Mouse (Mus musculus) liver, embryonic 11.5 days (tissue): ENCODE measurements around the gene Polr3h. TPM values are rescaled to one million over a fixed set of nuclear protein-coding genes. Genes with fewer than 3 reads are reported as not detected.
A peak's percentile ranks its signal among the peaks of the same experiment; 100 is the strongest.
"Not testable (repeated sequence)": the region's sequence is repeated elsewhere in the genome, so short reads cannot be mapped to it uniquely, and the experiment has no call there.

Source experiments
- ATAC-seq: fragments of 200-750 bp; cut with Nextera tagmentation; replicated peaks from 2 replicates; pipeline ENCODE4 v1.8.0; 2017; ENCODE audit warnings: moderate number of reproducible peaks, mild to moderate bottlenecking, moderate TSS enrichment, moderate library complexity; ENCODE audit not compliant: low FRiP score
- DNase-seq: peaks from one replicate; pipeline ENCODE4 v3.0.0-alpha.2; 2017; ENCODE audit warnings: low spot score
- H3K27ac ChIP-seq: fragments of 300-500 bp; sonication (generic); 2 replicates; pipeline ENCODE4 v1.5.1; 2014; ENCODE audit warnings: mild to moderate bottlenecking, low read depth, low read length, control low read depth
- H3K27me3 ChIP-seq: fragments of 300-500 bp; sonication (generic); replicated peaks from 2 replicates; pipeline ENCODE4 v1.6.1; 2014; ENCODE audit warnings: low read length, mixed read lengths; ENCODE audit not compliant: control insufficient read depth, insufficient read depth
- H3K36me3 ChIP-seq: fragments of 300-500 bp; sonication (generic); 2 replicates; pipeline ENCODE4 v1.6.1; 2014; ENCODE audit warnings: mild to moderate bottlenecking, low read length, moderate library complexity, mixed read lengths; ENCODE audit not compliant: control insufficient read depth, insufficient read depth
- H3K4me1 ChIP-seq: fragments of 300-500 bp; sonication (generic); replicated peaks from 2 replicates; pipeline ENCODE4 v1.6.1; 2014; ENCODE audit warnings: low read length, mixed read lengths; ENCODE audit not compliant: control insufficient read depth, insufficient read depth
- H3K4me2 ChIP-seq: fragments of 300-500 bp; sonication (generic); 2 replicates; pipeline ENCODE4 v1.6.1; 2014; ENCODE audit warnings: mild to moderate bottlenecking, control low read depth, moderate library complexity
- H3K4me3 ChIP-seq: fragments of 300-500 bp; sonication (generic); 2 replicates; pipeline ENCODE4 v1.5.1; 2014; ENCODE audit warnings: low read depth, low read length, control low read depth
- H3K9ac ChIP-seq: fragments of 300-500 bp; sonication (generic); 2 replicates; pipeline ENCODE4 v1.6.1; 2014; ENCODE audit warnings: low read depth, low read length, control low read depth
- H3K9me3 ChIP-seq: fragments of 300-500 bp; sonication (generic); 2 replicates; pipeline ENCODE4 v1.6.1; 2016; ENCODE audit warnings: low read length, inconsistent platforms, mixed read lengths; ENCODE audit not compliant: control insufficient read depth
- WGBS: fragments of 180-500 bp; shearing (Covaris S2); extraction: QIAGEN DNeasy Blood & Tissue Kit; methylation state at CpG from one replicate; pipeline ENCODE4 v1.1.7; 2014; 5-methylcytosine and 5-hydroxymethylcytosine counted together
- polyA plus RNA-seq: library from polyadenylated mRNA; unstranded; fragments of >200 nt; fragmentation: Nextera tagmentation; extraction: Ambion mirVana; gene quantifications from 2 replicates; pipeline ENCODE4 v1.2.1, GENCODE M21; 2014

Gene Polr3h
- polyA plus RNA-seq, 1 experiment from 2014 or later: 131 TPM

GRCm38 (mm10) chr15:81917621-81918463, 8.2 kb downstream of the Polr3h start:
- Histone ChIP-seq H3K9me3 (no peaks in the 10 kb centered on the region), H3K36me3 (peaks cover 42% of the 10 kb centered on the region), H3K4me2 (no peak overlapping the region), H3K27me3 (no peaks in the 10 kb centered on the region), H3K4me1 (peaks cover 12% of the 10 kb centered on the region), H3K9ac (no peak overlapping the region), H3K4me3 (no peak overlapping the region), H3K27ac (no peak overlapping the region)
- WGBS: 58% methylated on average over 6 of the region's 6 CpGs
- DNase-seq: no peak
- peak; percentile 67; the same call in 1 of the 2 replicates for ATAC-seq

DNA sequence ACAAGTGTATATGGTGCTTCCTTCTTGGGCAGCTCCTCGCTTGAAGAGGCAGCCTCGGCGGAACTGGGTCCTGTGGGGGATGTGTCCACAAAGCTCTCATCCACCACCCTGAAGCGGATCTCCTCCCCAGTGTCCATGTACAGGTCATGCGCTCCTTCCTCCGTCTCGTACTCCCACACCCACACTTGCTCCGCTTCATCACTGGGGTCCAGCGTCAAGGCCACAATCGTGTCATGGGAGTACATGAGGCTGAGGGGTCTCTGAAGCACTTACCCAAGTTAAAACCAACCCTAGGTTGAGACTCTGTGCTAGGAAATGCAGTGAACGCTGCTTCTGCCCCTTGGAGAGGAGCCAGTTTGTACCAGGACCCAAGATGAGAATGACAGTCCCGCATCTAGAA, 8.8 kb downstream of the Polr3h start:
- Histone ChIP-seq H3K27me3 (no peaks in the 10 kb centered on the region), H3K36me3 (peaks cover 45% of the 10 kb centered on the region), H3K4me3 (no peak overlapping the region), H3K4me1 (peaks cover 12% of the 10 kb centered on the region), H3K9me3 (no peaks in the 10 kb centered on the region), H3K4me2 (no peak overlapping the region), H3K9ac (no peak overlapping the region), H3K27ac (no peak overlapping the region)
- 90% methylated on average over 12 of the region's 12 CpGs for WGBS
- ATAC-seq: no peak
- no peak for DNase-seq

DNA sequence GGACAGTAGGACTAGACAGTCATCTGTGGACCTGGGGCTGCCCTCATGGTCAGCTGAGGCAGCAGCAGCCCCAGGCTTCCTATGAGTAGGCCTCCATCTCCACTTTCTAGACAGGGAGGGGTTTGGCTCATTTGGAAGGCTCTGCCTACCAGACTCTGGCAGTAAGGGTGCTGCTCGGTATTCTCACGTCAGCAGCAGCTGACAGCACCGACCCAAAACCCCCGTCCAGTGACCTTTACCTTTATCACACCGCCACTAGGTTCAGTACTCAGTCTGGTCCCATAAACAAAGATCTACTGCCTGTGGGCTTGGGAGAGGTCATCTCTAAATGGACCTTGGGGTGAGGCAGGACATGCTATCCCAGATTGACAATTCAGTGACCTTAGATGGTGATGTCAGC, 10.4 kb downstream of the Polr3h start:
- DNase-seq (no peak), ATAC-seq (no peak)
- H3K36me3 ChIP-seq: peaks cover 58% of the 10 kb centered on the region

GRCm38 (mm10) chr15:81914668-81915067, 11.4 kb downstream of the Polr3h start:
- Histone ChIP-seq H3K4me1 (peaks cover 12% of the 10 kb centered on the region), H3K36me3 (peaks cover 66% of the 10 kb centered on the region), H3K4me3 (no peak overlapping the region), H3K9ac (no peak overlapping the region), H3K9me3 (no peaks in the 10 kb centered on the region), H3K27ac (0 out of 2 replicates have a peak overlapping the region, but pooled peaks have one; percentile 25), H3K4me2 (peak overlapping the region; percentile 26; the same call in 1 of the 2 replicates), H3K27me3 (no peaks in the 10 kb centered on the region)
- 61% methylated on average over 5 of the region's 5 CpGs for whole genome bisulfite sequencing
- no peak for DNase-seq
- peak; percentile 60 for ATAC-seq

More for the DNA sequence above, 10.4 kb downstream of the Polr3h start:
- Histone ChIP-seq H3K9ac (no peak overlapping the region), H3K27ac (peak overlapping the region; percentile 48; the same call in 1 of the 2 replicates), H3K4me3 (no peak overlapping the region), H3K4me2 (no peak overlapping the region), H3K4me1 (peaks cover 12% of the 10 kb centered on the region), H3K9me3 (no peaks in the 10 kb centered on the region), H3K27me3 (no peaks in the 10 kb centered on the region)
- WGBS: 76% methylated on average over 5 of the region's 5 CpGs

- ATAC-seq (no peak), DNase-seq (no peak)
- WGBS: 83% methylated on average over 2 of the region's 2 CpGs
- Histone ChIP-seq H3K27ac (no peak overlapping the region), H3K9ac (no peak overlapping the region), H3K4me1 (peaks cover 12% of the 10 kb centered on the region), H3K4me3 (no peak overlapping the region), H3K9me3 (no peaks in the 10 kb centered on the region), H3K4me2 (no peak overlapping the region), H3K36me3 (peaks cover 75% of the 10 kb centered on the region), H3K27me3 (no peaks in the 10 kb centered on the region)
Observed at GRCm38 (mm10) chr15:81912498-81912897, 13.5 kb downstream of the Polr3h start.

DNA sequence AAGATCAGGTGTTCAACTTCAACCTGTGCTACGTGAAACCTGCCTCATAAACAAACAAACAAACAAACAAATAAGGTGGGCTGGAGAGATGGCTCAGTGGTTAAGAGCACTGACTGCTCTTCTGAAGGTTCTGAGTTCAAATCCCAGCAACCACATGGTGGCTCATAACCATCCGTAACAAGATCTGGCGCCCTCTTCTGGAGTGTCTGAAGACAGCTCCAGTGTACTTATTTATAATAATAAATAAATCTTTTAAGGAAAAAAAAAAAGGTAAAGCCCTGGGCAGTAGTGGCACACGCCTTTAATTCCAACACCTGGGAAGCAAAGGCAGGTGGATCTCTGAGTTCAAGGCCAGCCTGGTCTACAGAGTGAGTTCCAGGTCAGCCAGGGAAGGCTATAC, 17.3 kb downstream of the Polr3h start:
- DNase-seq, H3K9ac ChIP-seq, H3K4me2 ChIP-seq, H3K9me3 ChIP-seq, H3K4me3 ChIP-seq, H3K27ac ChIP-seq, ATAC-seq, H3K4me1 ChIP-seq, H3K27me3 ChIP-seq: not testable (repeated sequence)
- 86% methylated on average over 4 of the region's 4 CpGs for WGBS
- peaks cover 62% of the 10 kb centered on the region for H3K36me3 ChIP-seq

- no peaks in the 10 kb centered on the region for H3K9me3 ChIP-seq
- WGBS: 91% methylated on average over 8 of the region's 8 CpGs
- ATAC-seq (no peak), DNase-seq (no peak)
- H3K9ac ChIP-seq: no peak overlapping the region
- peaks cover 61% of the 10 kb centered on the region for H3K36me3 ChIP-seq
- no peaks in the 10 kb centered on the region for H3K4me1 ChIP-seq
- no peak overlapping the region; the same call in 1 of the 2 replicates for H3K27ac ChIP-seq
- no peak overlapping the region for H3K4me3 ChIP-seq
- H3K4me2 ChIP-seq: no peak overlapping the region
- no peaks in the 10 kb centered on the region for H3K27me3 ChIP-seq
Observed at GRCm38 (mm10) chr15:81907953-81908352, 18.1 kb downstream of the Polr3h start.

DNA sequence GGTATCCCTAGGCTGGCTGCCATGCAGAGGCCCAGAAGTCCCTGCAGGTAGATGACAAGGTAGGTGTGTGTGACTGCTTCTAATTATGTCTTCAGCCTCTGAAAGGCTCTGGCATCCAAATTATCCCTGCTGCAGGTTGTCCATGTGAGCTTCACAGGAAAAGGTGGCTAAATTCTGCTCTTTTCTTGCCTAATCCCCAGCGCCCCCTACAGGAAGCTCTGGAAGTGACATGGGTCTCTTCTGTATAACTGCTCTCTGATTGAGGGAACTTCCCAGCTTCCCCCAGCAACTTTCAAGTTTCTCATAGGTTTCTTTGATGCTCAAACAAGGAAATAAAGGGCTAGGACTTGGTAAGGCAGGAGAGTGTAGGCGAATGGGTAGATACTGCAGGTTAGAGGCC, 21.1 kb downstream of the Polr3h start:
- no peak overlapping the region for H3K9ac ChIP-seq
- H3K27ac ChIP-seq: no peak overlapping the region
- H3K9me3 ChIP-seq: no peaks in the 10 kb centered on the region
- no peak for DNase-seq
- no peak overlapping the region for H3K4me2 ChIP-seq
- peaks cover 57% of the 10 kb centered on the region for H3K36me3 ChIP-seq
- H3K27me3 ChIP-seq: no peaks in the 10 kb centered on the region
- 39% methylated on average over 2 of the region's 2 CpGs for WGBS
- H3K4me3 ChIP-seq: no peak overlapping the region
- no peak for ATAC-seq
- H3K4me1 ChIP-seq: no peaks in the 10 kb centered on the region

DNA sequence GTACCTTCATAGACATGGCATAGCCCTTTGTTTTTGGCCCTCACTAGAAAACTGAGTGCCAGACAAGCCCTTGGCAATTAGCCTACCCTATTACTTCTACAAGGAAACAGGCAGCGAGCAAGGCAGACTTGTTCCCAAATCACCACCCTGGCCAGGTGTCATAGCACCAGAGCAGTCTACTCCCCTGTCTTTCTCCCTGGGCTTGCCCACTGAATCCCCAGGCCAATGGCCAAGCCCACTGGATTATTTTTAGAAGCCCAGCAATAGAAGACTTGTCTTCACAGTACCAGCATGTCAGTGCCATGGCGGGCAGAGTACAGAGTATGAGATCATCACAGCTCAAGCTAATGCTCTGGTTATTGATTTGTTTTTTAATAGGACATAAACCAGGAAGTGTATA, 27.3 kb downstream of the Polr3h start:
- Histone ChIP-seq H3K27ac (no peak overlapping the region), H3K9ac (no peak overlapping the region), H3K4me3 (no peak overlapping the region), H3K36me3 (peaks cover 45% of the 10 kb centered on the region), H3K4me2 (no peak overlapping the region), H3K4me1 (no peaks in the 10 kb centered on the region), H3K9me3 (no peaks in the 10 kb centered on the region), H3K27me3 (no peaks in the 10 kb centered on the region)
- DNase-seq (no peak), ATAC-seq (no peak)
- WGBS: 94% methylated on average over 2 of the region's 2 CpGs
